Mouse (Mus musculus): ENCODE data around the gene Sh3pxd2a.

- TF ChIP-seq SIN3A (IDR thresholded peaks at IDR 0.05; ENCODE audit: low read length): no peak
- no peak for TF ChIP-seq NELFE (IDR thresholded peaks at IDR 0.05; ENCODE audit: low read depth, low read length)
- no peak for TF ChIP-seq TCF12 (IDR thresholded peaks at IDR 0.05; ENCODE audit: low read depth, low read length)
- no peak for TF ChIP-seq EP300 (IDR thresholded peaks at IDR 0.05; ENCODE audit: low read depth in 1 of 2, low read length in 2 of 2)
- no peak for TF ChIP-seq POLR2A (IDR thresholded peaks at IDR 0.05; ENCODE audit: control insufficient read depth in 1 of 2, insufficient read depth in 1 of 2, low read depth in 1 of 2, low read length in 2 of 2, poor library complexity in 1 of 2)
Measured at GRCm38 (mm10) chr19:47320331-47320668, 143.9 kb downstream of the Sh3pxd2a start.
